Mouse (Mus musculus) intestine, embryonic 15.5 days (tissue): ENCODE measurements around the gene Marc2. TPM values are rescaled to one million over a fixed set of nuclear protein-coding genes. Genes with fewer than 3 reads are reported as not detected.
A peak's percentile ranks its signal among the peaks of the same experiment; 100 is the strongest.

Experiments used
- ATAC-seq: fragments of 200-750 bp; cut with Nextera tagmentation; 2 replicates; pipeline ENCODE4 v1.8.0; 2017; ENCODE audit warnings: moderate TSS enrichment, moderate library complexity
- H3K27ac ChIP-seq: fragments of 300-500 bp; sonication (generic); 2 replicates; pipeline ENCODE4 v1.5.1; 2015; ENCODE audit warnings: mild to moderate bottlenecking, inconsistent platforms
- H3K27me3 ChIP-seq: fragments of 300-500 bp; sonication (generic); replicated peaks from 2 replicates; pipeline ENCODE4 v1.6.1; 2015; ENCODE audit warnings: inconsistent platforms
- H3K36me3 ChIP-seq: fragments of 300-500 bp; sonication (generic); 2 replicates; pipeline ENCODE4 v1.6.1; 2015; ENCODE audit warnings: inconsistent platforms
- H3K4me1 ChIP-seq: fragments of 300-500 bp; sonication (generic); replicated peaks from 2 replicates; pipeline ENCODE4 v1.6.1; 2015; ENCODE audit warnings: inconsistent platforms
- H3K4me2 ChIP-seq: fragments of 300-500 bp; sonication (generic); replicated peaks from 2 replicates; pipeline ENCODE4 v1.6.1; 2015; ENCODE audit warnings: mild to moderate bottlenecking, inconsistent platforms
- H3K4me3 ChIP-seq: fragments of 300-500 bp; sonication (generic); replicated peaks from 2 replicates; pipeline ENCODE4 v1.5.1; 2015; ENCODE audit warnings: inconsistent platforms
- H3K9ac ChIP-seq: fragments of 300-500 bp; sonication (generic); 2 replicates; pipeline ENCODE4 v1.6.1; 2015; ENCODE audit warnings: inconsistent platforms
- H3K9me3 ChIP-seq: fragments of 300-500 bp; sonication (generic); 2 replicates; pipeline ENCODE4 v1.6.1; 2016; ENCODE audit warnings: inconsistent platforms
- WGBS: fragments of 180-500 bp; shearing (Covaris S2); methylation state at CpG from one replicate; pipeline ENCODE4 v1.1.7; 2015; 5-methylcytosine and 5-hydroxymethylcytosine counted together
- polyA plus RNA-seq: library from polyadenylated mRNA; unstranded; fragments of >200 nt; fragmentation: Nextera tagmentation; extraction: Ambion mirVana; gene quantifications from 2 replicates; pipeline ENCODE4 v1.2.1, GENCODE M21; 2015

Marc2 gene
- polyA plus RNA-seq, 1 experiment from 2014 or later, result 361 TPM

- Histone ChIP-seq H3K9me3 (no peaks in the 10 kb centered on the region), H3K4me2 (peak overlapping the region; percentile 50), H3K27ac (peak overlapping the region; percentile 36; the same call in 1 of the 2 replicates), H3K27me3 (0 out of 2 replicates have a peak, but pooled peaks cover 3% of the 10 kb centered on the region), H3K4me1 (peaks cover 4% of the 10 kb centered on the region), H3K4me3 (peak overlapping the region; percentile 11; the same call in 1 of the 2 replicates), H3K36me3 (no peaks in the 10 kb centered on the region), H3K9ac (peak overlapping the region; percentile 36; the same call in 1 of the 2 replicates)
- peak; percentile 92 for ATAC-seq
- 12% methylated on average over 27 of the region's 27 CpGs for whole genome bisulfite sequencing
Measured at GRCm38 (mm10) chr1:184793163-184793876, 52.9 kb downstream of the Marc2 start.

DNA sequence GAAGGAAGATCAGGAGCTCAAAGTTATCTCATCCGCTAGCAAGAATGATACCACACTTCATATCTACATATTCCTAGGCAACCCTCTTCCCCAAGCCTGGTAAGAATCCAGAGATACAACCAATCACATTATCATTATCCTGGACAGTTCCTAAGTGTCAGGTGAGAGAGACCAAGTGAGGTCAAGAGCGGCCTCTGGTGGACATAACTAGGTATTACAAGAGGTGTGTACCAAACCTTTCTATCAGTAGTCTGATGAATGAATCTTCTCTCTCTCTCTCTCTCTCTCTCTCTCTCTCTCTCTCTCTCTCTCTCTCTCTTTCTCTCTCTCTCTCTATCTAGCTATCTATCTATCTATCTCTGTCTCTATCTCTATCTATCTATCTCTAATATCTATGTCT, 55.1 kb downstream of the Marc2 start:
- 6% methylated on average over 2 of the region's 2 CpGs for WGBS
- no peak overlapping the region for H3K27ac ChIP-seq
- no peak overlapping the region for H3K9ac ChIP-seq
- peaks cover 4% of the 10 kb centered on the region for H3K4me1 ChIP-seq
- 0 out of 2 replicates have a peak, but pooled peaks cover 3% of the 10 kb centered on the region for H3K27me3 ChIP-seq
- no peak overlapping the region for H3K4me2 ChIP-seq
- H3K9me3 ChIP-seq, result no peaks in the 10 kb centered on the region
- H3K36me3 ChIP-seq, result no peaks in the 10 kb centered on the region
- no peak overlapping the region for H3K4me3 ChIP-seq
- no peak for ATAC-seq

GRCm38 (mm10) chr1:184786376-184787151, 59.7 kb downstream of the Marc2 start:
- Histone ChIP-seq H3K9me3 (no peaks in the 10 kb centered on the region), H3K4me2 (no peak overlapping the region), H3K36me3 (no peaks in the 10 kb centered on the region), H3K9ac (no peak overlapping the region), H3K4me3 (no peak overlapping the region), H3K27ac (no peak overlapping the region), H3K4me1 (no peaks in the 10 kb centered on the region), H3K27me3 (0 out of 2 replicates have a peak, but pooled peaks cover 3% of the 10 kb centered on the region)
- 68% methylated on average over 13 of the region's 13 CpGs for WGBS
- no peak for ATAC-seq

GRCm38 (mm10) chr1:184783641-184784040, 62.6 kb downstream of the Marc2 start:
- no peaks in the 10 kb centered on the region for H3K27me3 ChIP-seq
- 65% methylated on average over 4 of the region's 4 CpGs for WGBS
- H3K9me3 ChIP-seq, result no peaks in the 10 kb centered on the region
- no peak overlapping the region for H3K9ac ChIP-seq
- no peak for ATAC-seq
- H3K4me3 ChIP-seq, result no peak overlapping the region
- no peak overlapping the region for H3K4me2 ChIP-seq
- no peaks in the 10 kb centered on the region for H3K36me3 ChIP-seq
- peaks cover 10% of the 10 kb centered on the region; the same call in 1 of the 2 replicates for H3K4me1 ChIP-seq
- H3K27ac ChIP-seq, result no peak overlapping the region

DNA sequence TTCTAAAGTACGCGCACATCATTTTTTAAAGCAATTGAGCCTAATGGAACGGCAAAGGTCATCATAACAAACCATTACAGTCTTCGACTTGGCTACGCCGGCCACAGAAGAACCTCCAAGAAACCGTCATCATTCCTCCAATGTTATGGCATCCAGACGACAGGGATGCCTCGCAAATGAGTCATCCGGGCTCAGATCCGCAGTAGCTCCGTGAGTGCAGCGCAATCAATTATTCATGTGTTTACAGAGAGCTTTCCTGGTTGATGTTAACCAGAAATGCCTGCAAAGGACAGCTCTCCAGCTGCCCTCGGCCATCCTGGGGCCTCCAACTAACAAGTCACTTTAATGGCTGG, 64.1 kb downstream of the Marc2 start:
- Histone ChIP-seq H3K27ac (peak overlapping the region; percentile 68), H3K36me3 (no peaks in the 10 kb centered on the region), H3K27me3 (no peaks in the 10 kb centered on the region), H3K9ac (no peak overlapping the region), H3K4me1 (peaks cover 14% of the 10 kb centered on the region), H3K4me3 (no peak overlapping the region), H3K4me2 (no peak overlapping the region), H3K9me3 (no peaks in the 10 kb centered on the region)
- peak; percentile 87 for ATAC-seq
- 17% methylated on average over 14 of the region's 14 CpGs for WGBS

- H3K4me3 ChIP-seq, result no peak overlapping the region
- ATAC-seq, result peak; percentile 66
- no peak overlapping the region for H3K9ac ChIP-seq
- H3K27ac ChIP-seq, result peak overlapping the region; percentile 85
- peaks cover 16% of the 10 kb centered on the region for H3K4me1 ChIP-seq
- no peaks in the 10 kb centered on the region for H3K36me3 ChIP-seq
- no peaks in the 10 kb centered on the region for H3K27me3 ChIP-seq
- H3K4me2 ChIP-seq, result no peak overlapping the region
- H3K9me3 ChIP-seq, result no peaks in the 10 kb centered on the region
- whole genome bisulfite sequencing, result 33% methylated on average over 10 of the region's 10 CpGs
Measured at GRCm38 (mm10) chr1:184781286-184782160, 64.7 kb downstream of the Marc2 start.

- Histone ChIP-seq H3K4me1 (peaks cover 16% of the 10 kb centered on the region), H3K9ac (no peak overlapping the region), H3K9me3 (no peaks in the 10 kb centered on the region), H3K4me2 (no peak overlapping the region), H3K4me3 (no peak overlapping the region), H3K27ac (no peak overlapping the region), H3K27me3 (no peaks in the 10 kb centered on the region), H3K36me3 (no peaks in the 10 kb centered on the region)
- no peak for ATAC-seq
- WGBS, result 90% methylated on average over 6 of the region's 6 CpGs
Measured at GRCm38 (mm10) chr1:184778157-184778556, 68.1 kb downstream of the Marc2 start.

DNA sequence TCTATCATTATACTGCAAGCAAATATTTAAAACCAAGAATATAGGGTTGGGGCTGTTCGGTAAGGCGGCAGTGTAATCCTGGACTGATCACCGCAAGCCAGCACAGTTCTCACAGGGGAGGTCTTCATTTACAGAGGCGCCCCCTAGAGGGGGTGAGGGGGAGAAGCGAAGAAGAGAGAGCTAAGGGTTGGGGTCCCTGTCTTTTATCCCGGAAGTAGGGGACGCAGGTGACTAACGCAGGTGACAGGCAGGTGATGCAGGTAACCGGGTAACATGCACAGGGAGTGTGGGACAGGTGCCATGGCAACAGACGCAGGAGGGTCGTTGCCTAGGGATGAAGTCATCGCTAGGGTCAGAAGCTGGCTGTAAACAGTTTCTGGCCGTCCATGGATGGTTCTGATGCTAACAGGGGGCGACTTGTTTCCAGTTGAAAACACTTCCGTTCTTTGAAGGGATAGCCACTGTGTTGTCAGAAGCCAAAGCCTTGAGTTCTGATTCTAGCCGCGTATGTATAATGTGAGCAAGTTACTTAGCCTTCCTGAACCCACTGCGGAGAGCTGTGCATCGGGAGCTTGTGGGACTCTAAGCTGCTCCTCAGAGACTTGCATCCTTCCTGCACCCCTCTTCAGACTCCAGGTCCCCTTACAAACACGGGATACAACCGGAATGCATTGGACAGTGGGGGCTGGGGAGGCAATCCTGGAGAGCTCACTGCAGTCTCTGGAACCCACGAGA, 69.0 kb downstream of the Marc2 start:
- Histone ChIP-seq H3K36me3 (no peaks in the 10 kb centered on the region), H3K9ac (no peak overlapping the region), H3K9me3 (no peaks in the 10 kb centered on the region), H3K4me3 (no peak overlapping the region), H3K27ac (no peak overlapping the region), H3K4me1 (peaks cover 16% of the 10 kb centered on the region), H3K4me2 (no peak overlapping the region), H3K27me3 (no peaks in the 10 kb centered on the region)
- WGBS, result 34% methylated on average over 22 of the region's 22 CpGs
- ATAC-seq, result no peak

DNA sequence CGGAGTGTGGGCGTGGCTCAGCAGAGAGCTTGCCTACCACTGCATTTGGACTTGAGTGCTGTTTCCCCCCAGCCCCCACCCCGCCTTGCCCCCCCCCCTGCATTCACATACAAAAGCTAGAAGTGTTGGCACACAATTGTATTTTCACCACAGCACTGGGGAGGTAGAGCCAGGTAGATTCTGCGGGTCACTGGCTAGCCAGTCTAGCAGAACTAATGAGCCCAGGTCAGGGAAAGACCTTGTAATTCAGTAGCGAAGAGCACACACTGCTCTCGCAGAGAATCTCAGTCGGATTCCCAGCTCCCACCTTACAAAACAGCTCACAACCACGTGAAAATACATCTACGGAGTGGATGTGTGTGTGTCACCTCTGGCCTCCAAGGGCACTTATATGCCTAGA, 71.0 kb downstream of the Marc2 start:
- H3K27ac ChIP-seq, result no peak overlapping the region
- 63% methylated on average over 9 of the region's 9 CpGs for WGBS

DNA sequence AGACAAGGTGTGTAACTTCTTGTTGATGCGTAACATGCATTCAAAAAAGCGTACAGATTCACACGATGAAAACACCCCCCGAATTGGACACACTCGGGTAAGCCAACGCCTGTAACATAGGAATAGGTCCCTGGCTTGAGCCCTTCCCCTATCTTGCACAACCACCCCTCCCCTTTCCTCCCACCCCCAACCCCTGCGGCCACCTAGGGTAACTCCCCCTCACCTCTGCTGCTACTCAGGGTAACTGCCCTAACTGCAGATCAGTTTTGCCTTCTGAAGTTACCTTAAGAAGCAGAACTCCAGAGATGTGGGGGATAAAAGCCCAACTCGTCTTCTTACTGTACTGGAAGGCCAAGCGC, 74.4 kb downstream of the Marc2 start:
- ATAC-seq, result no peak; the same call in 1 of the 2 replicates

More for the DNA sequence above, 71.0 kb downstream of the Marc2 start:
- H3K4me3 ChIP-seq, result no peak overlapping the region
- no peaks in the 10 kb centered on the region for H3K9me3 ChIP-seq
- H3K9ac ChIP-seq, result no peak overlapping the region
- no peaks in the 10 kb centered on the region for H3K27me3 ChIP-seq
- peaks cover 14% of the 10 kb centered on the region; the same call in 1 of the 2 replicates for H3K4me1 ChIP-seq
- no peak overlapping the region for H3K4me2 ChIP-seq
- ATAC-seq, result no peak
- no peaks in the 10 kb centered on the region for H3K36me3 ChIP-seq

GRCm38 (mm10) chr1:184771202-184771890, 74.9 kb downstream of the Marc2 start:
- no peak overlapping the region for H3K4me3 ChIP-seq
- no peaks in the 10 kb centered on the region for H3K9me3 ChIP-seq
- no peak overlapping the region for H3K27ac ChIP-seq
- peak overlapping the region; percentile 36 for H3K4me2 ChIP-seq
- no peaks in the 10 kb centered on the region for H3K36me3 ChIP-seq
- no peaks in the 10 kb centered on the region for H3K27me3 ChIP-seq
- WGBS, result 9% methylated on average over 18 of the region's 18 CpGs
- ATAC-seq, result peak; percentile 77
- no peak overlapping the region for H3K9ac ChIP-seq
- H3K4me1 ChIP-seq, result peaks cover 8% of the 10 kb centered on the region; the same call in 1 of the 2 replicates

More for the DNA sequence above, 74.4 kb downstream of the Marc2 start:
- Histone ChIP-seq H3K27ac (no peak overlapping the region), H3K4me2 (no peak overlapping the region), H3K27me3 (no peaks in the 10 kb centered on the region), H3K9me3 (no peaks in the 10 kb centered on the region), H3K9ac (no peak overlapping the region), H3K36me3 (no peaks in the 10 kb centered on the region), H3K4me3 (no peak overlapping the region), H3K4me1 (peaks cover 8% of the 10 kb centered on the region; the same call in 1 of the 2 replicates)
- 18% methylated on average over 9 of the region's 9 CpGs for WGBS
